Mouse (Mus musculus) embryonic facial prominence, embryonic 11.5 days (tissue): ENCODE measurements around the gene Ppil6. TPM values are rescaled to one million over a fixed set of nuclear protein-coding genes. Genes with fewer than 3 reads are reported as not detected.

ENCODE experiments used
- ATAC-seq: fragments of 200-750 bp; cut with Nextera tagmentation; replicated peaks from 2 replicates; pipeline ENCODE4 v1.8.0; 2017; ENCODE audit warnings: low read depth; ENCODE audit not compliant: insufficient number of reproducible peaks, low FRiP score, low TSS enrichment
- DNase-seq: peaks from one replicate; pipeline ENCODE4 v3.0.0-alpha.2; 2015; ENCODE audit warnings: low spot score
- H3K27ac ChIP-seq: fragments of 300-500 bp; sonication (generic); replicated peaks from 2 replicates; pipeline ENCODE4 v1.5.1; 2014; ENCODE audit warnings: mild to moderate bottlenecking, low read depth, low read length, control low read depth
- H3K27me3 ChIP-seq: fragments of 300-500 bp; sonication (generic); 2 replicates; pipeline ENCODE4 v1.6.1; 2014; ENCODE audit warnings: mild to moderate bottlenecking, low read length, moderate library complexity, mixed read lengths; ENCODE audit not compliant: control insufficient read depth, insufficient read depth
- H3K36me3 ChIP-seq: fragments of 300-500 bp; sonication (generic); replicated peaks from 2 replicates; pipeline ENCODE4 v1.6.1; 2014; ENCODE audit warnings: low read depth, mild to moderate bottlenecking, low read length, moderate library complexity, mixed read lengths; ENCODE audit not compliant: control insufficient read depth, insufficient read depth
- H3K4me1 ChIP-seq: fragments of 300-500 bp; sonication (generic); 2 replicates; pipeline ENCODE4 v1.6.1; 2014; ENCODE audit warnings: low read length, mixed read lengths; ENCODE audit not compliant: control insufficient read depth, insufficient read depth
- H3K4me2 ChIP-seq: fragments of 300-500 bp; sonication (generic); 2 replicates; pipeline ENCODE4 v1.6.1; 2014; ENCODE audit warnings: low read depth, mild to moderate bottlenecking, control low read depth, low read length, moderate library complexity
- H3K4me3 ChIP-seq: fragments of 300-500 bp; sonication (generic); 2 replicates; pipeline ENCODE4 v1.5.1; 2014; ENCODE audit warnings: low read depth, low read length, control low read depth
- H3K9ac ChIP-seq: fragments of 300-500 bp; sonication (generic); replicated peaks from 2 replicates; pipeline ENCODE4 v1.6.1; 2014; ENCODE audit warnings: mild to moderate bottlenecking, control low read depth, low read length
- H3K9me3 ChIP-seq: fragments of 300-500 bp; sonication (generic); replicated peaks from 2 replicates; pipeline ENCODE4 v1.6.1; 2016; ENCODE audit warnings: mild to moderate bottlenecking, low read length, inconsistent platforms, mixed read lengths; ENCODE audit not compliant: control insufficient read depth
- WGBS: fragments of 180-500 bp; shearing (Covaris S2); extraction: QIAGEN DNeasy Blood & Tissue Kit; methylation state at CpG from one replicate; pipeline ENCODE4 v1.1.7; 2014; 5-methylcytosine and 5-hydroxymethylcytosine counted together
- polyA plus RNA-seq: library from polyadenylated mRNA; unstranded; fragments of >200 nt; fragmentation: Nextera tagmentation; extraction: Ambion mirVana; gene quantifications from 2 replicates; pipeline ENCODE4 v1.2.1, GENCODE M21; 2014

The Ppil6 gene
- polyA plus RNA-seq, 1 experiment from 2014 or later: 0.32 TPM

- H3K4me3 ChIP-seq: no peak overlapping the region
- H3K27ac ChIP-seq: no peak overlapping the region
- DNase-seq (no peak), ATAC-seq (no peak)
- H3K4me2 ChIP-seq: no peak overlapping the region
- H3K27me3 ChIP-seq: no peaks in the 10 kb centered on the region
- peaks cover 2% of the 10 kb centered on the region; the same call in 1 of the 2 replicates for H3K4me1 ChIP-seq
- 83% methylated on average over 6 of the region's 6 CpGs for WGBS
- H3K36me3 ChIP-seq: no peaks in the 10 kb centered on the region
- no peak overlapping the region for H3K9ac ChIP-seq
- no peaks in the 10 kb centered on the region for H3K9me3 ChIP-seq
These were observed 16.3 kb upstream of the Ppil6 start for GRCm38 (mm10) chr10:41473782-41474468.

- Histone ChIP-seq H3K4me1 (peaks cover 2% of the 10 kb centered on the region; the same call in 1 of the 2 replicates), H3K4me2 (no peak overlapping the region), H3K36me3 (no peaks in the 10 kb centered on the region), H3K9ac (no peak overlapping the region), H3K27me3 (no peaks in the 10 kb centered on the region), H3K4me3 (no peak overlapping the region), H3K27ac (no peak overlapping the region), H3K9me3 (no peaks in the 10 kb centered on the region)
- no peak for DNase-seq
- WGBS: 74% methylated on average over 1 of the region's 1 CpGs
- no peak for ATAC-seq
These were observed 15.3 kb upstream of the Ppil6 start for GRCm38 (mm10) chr10:41474981-41475391.

GRCm38 (mm10) chr10:41476171-41477017 lies 13.8 kb upstream of the Ppil6 start, which contains the start of gene Mical1:
Gene Mical1 (plus strand): TSS chr10:41476314.
- H3K4me1 ChIP-seq: peaks cover 2% of the 10 kb centered on the region; the same call in 1 of the 2 replicates
- peak within 1 kb of the TSS; percentile 79 for H3K9ac ChIP-seq
- under 1% methylated on average over 35 of the region's 35 CpGs for WGBS
- no peaks in the 10 kb centered on the region for H3K9me3 ChIP-seq
- H3K27me3 ChIP-seq: no peaks in the 10 kb centered on the region
- peak within 1 kb of the TSS; percentile 78 for H3K27ac ChIP-seq
- H3K4me2 ChIP-seq: peak within 1 kb of the TSS; percentile 92
- DNase-seq: peak; percentile 70
- H3K36me3 ChIP-seq: no peaks in the 10 kb centered on the region
- H3K4me3 ChIP-seq: peak within 1 kb of the TSS; percentile 59
- peak; percentile 77 for ATAC-seq

- 1% methylated on average over 9 of the region's 9 CpGs for WGBS
- Histone ChIP-seq H3K27ac (peak overlapping the region; percentile 78), H3K9ac (peak overlapping the region; percentile 79), H3K9me3 (no peaks in the 10 kb centered on the region), H3K27me3 (no peaks in the 10 kb centered on the region), H3K4me2 (peak overlapping the region; percentile 92), H3K4me1 (peaks cover 2% of the 10 kb centered on the region; the same call in 1 of the 2 replicates), H3K36me3 (no peaks in the 10 kb centered on the region), H3K4me3 (peak overlapping the region; percentile 59)
- DNase-seq: peak; percentile 74
- peak; percentile 40 for ATAC-seq
These were observed 13.3 kb upstream of the Ppil6 start for GRCm38 (mm10) chr10:41477018-41477277.

GRCm38 (mm10) chr10:41477278-41478181 lies 12.7 kb upstream of the Ppil6 start:
- ATAC-seq (peak; percentile 61), DNase-seq (peak; percentile 77)
- Histone ChIP-seq H3K4me3 (peak overlapping the region; percentile 59), H3K9me3 (no peaks in the 10 kb centered on the region), H3K9ac (peak overlapping the region; percentile 79), H3K27me3 (no peaks in the 10 kb centered on the region), H3K36me3 (no peaks in the 10 kb centered on the region), H3K4me1 (peaks cover 2% of the 10 kb centered on the region; the same call in 1 of the 2 replicates), H3K27ac (peak overlapping the region; percentile 78), H3K4me2 (peak overlapping the region; percentile 92)
- WGBS: 4% methylated on average over 20 of the region's 20 CpGs

- WGBS: 92% methylated on average over 3 of the region's 3 CpGs
These were observed 10.3 kb upstream of the Ppil6 start for GRCm38 (mm10) chr10:41479961-41480360.

GRCm38 (mm10) chr10:41480938-41481880 lies 9.0 kb upstream of the Ppil6 start:
- Histone ChIP-seq H3K9me3 (no peaks in the 10 kb centered on the region), H3K9ac (no peak overlapping the region), H3K27me3 (no peaks in the 10 kb centered on the region), H3K36me3 (no peaks in the 10 kb centered on the region; the same call in none of the 2 replicates), H3K4me2 (no peak overlapping the region), H3K4me3 (no peak overlapping the region), H3K4me1 (0 out of 2 replicates have a peak, but pooled peaks cover 2% of the 10 kb centered on the region), H3K27ac (no peak overlapping the region)
- 71% methylated on average over 33 of the region's 33 CpGs for WGBS
- DNase-seq (no peak), ATAC-seq (no peak)

More at GRCm38 (mm10) chr10:41479961-41480360, 10.3 kb upstream of the Ppil6 start:
- Histone ChIP-seq H3K4me2 (no peak overlapping the region), H3K9me3 (no peaks in the 10 kb centered on the region), H3K4me3 (no peak overlapping the region), H3K36me3 (no peaks in the 10 kb centered on the region), H3K27ac (no peak overlapping the region), H3K9ac (no peak overlapping the region), H3K4me1 (peaks cover 2% of the 10 kb centered on the region; the same call in 1 of the 2 replicates), H3K27me3 (no peaks in the 10 kb centered on the region)
- DNase-seq (no peak), ATAC-seq (no peak)
